Mouse (Mus musculus) ES-E14 (cell line): ENCODE data around the gene Slc48a1.

Source experiments
- HCFC1 ChIP-seq: IDR thresholded peaks from 2 replicates; pipeline ENCODE4 v1.6.1; 2012; ENCODE audit warnings: low read length, inconsistent platforms, borderline replicate concordance; ENCODE audit not compliant: insufficient read depth
- ZNF384 ChIP-seq: IDR thresholded peaks from 2 replicates; pipeline ENCODE4 v1.6.1; 2012; ENCODE audit warnings: low read depth, low read length, inconsistent platforms

DNA sequence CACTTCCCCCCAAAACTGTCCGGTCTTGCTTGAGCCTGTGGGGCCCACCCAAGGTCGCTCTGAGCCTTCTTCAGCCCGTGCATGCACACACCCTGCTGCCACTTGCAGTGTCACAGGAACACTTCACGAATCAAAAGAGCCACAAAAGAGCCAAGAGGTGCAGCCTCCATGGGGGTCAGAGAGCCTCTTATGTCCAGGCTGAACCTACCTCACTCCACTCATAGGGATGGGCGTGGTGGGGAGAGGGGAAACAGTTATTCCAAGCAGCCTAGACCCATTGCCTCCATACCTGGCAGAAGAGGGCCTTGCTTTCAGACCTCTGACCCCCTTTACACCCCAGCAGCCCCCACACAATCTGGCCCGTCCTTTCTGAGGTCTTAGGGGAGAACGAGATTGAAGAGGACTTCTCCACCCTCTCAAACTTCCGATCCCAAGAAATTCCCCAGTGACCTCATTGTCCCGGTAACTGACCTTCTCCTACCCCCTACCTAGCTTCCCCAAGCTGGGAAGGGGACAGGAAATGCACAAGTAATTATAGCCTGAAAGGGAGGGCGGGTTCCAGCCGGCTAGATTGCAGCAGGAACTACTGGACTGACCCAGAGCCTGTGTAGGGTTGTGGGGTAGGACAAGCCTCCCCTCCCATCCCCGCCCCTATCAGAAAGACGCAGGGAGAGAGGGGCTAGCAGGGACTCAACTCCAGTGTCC lies 13.1 kb upstream of the Slc48a1 start:
- no peak for TF ChIP-seq HCFC1
- TF ChIP-seq ZNF384, result no peak
